Mouse (Mus musculus) neural tube, embryonic 13.5 days (tissue): ENCODE data around the gene Btg4. TPM values are rescaled to one million over a fixed set of nuclear protein-coding genes. Genes with fewer than 3 reads are reported as not detected.

Experiments used
- ATAC-seq: fragments of 200-750 bp; cut with Nextera tagmentation; 2 replicates; pipeline ENCODE4 v1.8.0; 2017; ENCODE audit warnings: low read depth, mild to moderate bottlenecking, moderate TSS enrichment, moderate library complexity
- H3K27ac ChIP-seq: fragments of 300-500 bp; sonication (generic); replicated peaks from 2 replicates; pipeline ENCODE4 v1.5.1; 2015; ENCODE audit warnings: moderate library complexity, mild to moderate bottlenecking, inconsistent platforms
- H3K27me3 ChIP-seq: fragments of 300-500 bp; sonication (generic); 2 replicates; pipeline ENCODE4 v1.6.1; 2015; ENCODE audit warnings: mild to moderate bottlenecking, inconsistent platforms
- H3K36me3 ChIP-seq: fragments of 300-500 bp; sonication (generic); 2 replicates; pipeline ENCODE4 v1.6.1; 2015; ENCODE audit warnings: mild to moderate bottlenecking, inconsistent platforms
- H3K4me1 ChIP-seq: fragments of 300-500 bp; sonication (generic); replicated peaks from 2 replicates; pipeline ENCODE4 v1.6.1; 2015; ENCODE audit warnings: inconsistent platforms
- H3K4me2 ChIP-seq: fragments of 300-500 bp; sonication (generic); 2 replicates; pipeline ENCODE4 v1.6.1; 2015; ENCODE audit warnings: inconsistent platforms, mild to moderate bottlenecking, moderate library complexity
- H3K4me3 ChIP-seq: fragments of 300-500 bp; sonication (generic); 2 replicates; pipeline ENCODE4 v1.5.1; 2015; ENCODE audit warnings: mild to moderate bottlenecking, inconsistent platforms
- H3K9ac ChIP-seq: fragments of 300-500 bp; sonication (generic); 2 replicates; pipeline ENCODE4 v1.6.1; 2015; ENCODE audit warnings: moderate library complexity, mild to moderate bottlenecking, inconsistent platforms
- H3K9me3 ChIP-seq: fragments of 300-500 bp; sonication (generic); 2 replicates; pipeline ENCODE4 v1.6.1; 2016; ENCODE audit warnings: inconsistent platforms
- WGBS: fragments of 180-500 bp; shearing (Covaris S2); methylation state at CpG from one replicate; pipeline ENCODE4 v1.1.7; 2015; 5-methylcytosine and 5-hydroxymethylcytosine counted together
- polyA plus RNA-seq: library from polyadenylated mRNA; unstranded; fragments of >200 nt; fragmentation: Nextera tagmentation; extraction: Ambion mirVana; gene quantifications from 2 replicates; pipeline ENCODE4 v1.2.1, GENCODE M21; 2015

Gene Btg4
- polyA plus RNA-seq, result not detected in 2 replicates

- no peaks in the 10 kb centered on the region for H3K9me3 ChIP-seq
- WGBS, result 81% methylated on average over 2 of the region's 2 CpGs
- ATAC-seq, result no peak
- no peaks in the 10 kb centered on the region for H3K36me3 ChIP-seq
- no peak within 1 kb of the TSS for H3K4me2 ChIP-seq
- no peak within 1 kb of the TSS for H3K9ac ChIP-seq
- no peak within 1 kb of the TSS for H3K4me3 ChIP-seq
- no peaks in the 10 kb centered on the region for H3K4me1 ChIP-seq
- no peak within 1 kb of the TSS for H3K27ac ChIP-seq
- H3K27me3 ChIP-seq, result no peaks in the 10 kb centered on the region
These were observed at the start of gene Btg4 for GRCm38 (mm10) chr9:51060601-51061000. Gene Btg4, plus strand, starts transcription at chr9:51060901.

DNA sequence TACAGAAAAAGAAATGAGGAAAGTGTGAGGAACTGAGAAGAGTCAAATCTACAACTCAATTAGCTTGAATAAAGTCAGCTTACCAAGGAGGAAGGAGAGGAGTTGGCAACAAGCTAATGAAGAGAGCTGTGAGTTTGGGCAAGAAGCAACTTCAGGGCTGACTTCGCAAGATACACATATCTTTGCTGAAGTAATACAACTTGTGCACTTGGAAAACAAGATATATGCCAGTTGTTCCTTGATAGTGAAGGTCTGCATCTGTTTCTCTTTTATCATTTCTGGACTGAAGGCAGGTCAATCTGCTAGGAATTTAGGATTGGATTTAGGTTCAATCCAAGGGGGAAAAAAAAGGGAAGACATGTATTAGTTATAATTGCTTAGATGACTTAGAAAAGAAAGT lies 47.1 kb upstream of the Btg4 start:
- Histone ChIP-seq H3K27ac (no peak overlapping the region), H3K4me2 (no peak overlapping the region), H3K4me3 (no peak overlapping the region), H3K27me3 (peaks cover 10% of the 10 kb centered on the region; the same call in 1 of the 2 replicates), H3K9ac (no peak overlapping the region), H3K36me3 (no peaks in the 10 kb centered on the region), H3K4me1 (peaks cover 6% of the 10 kb centered on the region; the same call in 1 of the 2 replicates), H3K9me3 (no peaks in the 10 kb centered on the region)
- WGBS, result 91% methylated on average over 1 of the region's 1 CpGs
- no peak for ATAC-seq

- no peak overlapping the region for H3K27ac ChIP-seq
- H3K9ac ChIP-seq, result no peak overlapping the region
- ATAC-seq, result no peak
- H3K4me3 ChIP-seq, result no peak overlapping the region
- H3K4me1 ChIP-seq, result no peaks in the 10 kb centered on the region
- WGBS, result 55% methylated on average over 4 of the region's 4 CpGs
- H3K9me3 ChIP-seq, result no peaks in the 10 kb centered on the region
- no peaks in the 10 kb centered on the region for H3K36me3 ChIP-seq
- H3K27me3 ChIP-seq, result 0 out of 2 replicates have a peak, but pooled peaks cover 3% of the 10 kb centered on the region
- no peak overlapping the region for H3K4me2 ChIP-seq
These were observed 45.0 kb upstream of the Btg4 start for GRCm38 (mm10) chr9:51015732-51016131.

GRCm38 (mm10) chr9:51019670-51020069 lies 41.0 kb upstream of the Btg4 start:
- Histone ChIP-seq H3K36me3 (no peaks in the 10 kb centered on the region), H3K9ac (no peak overlapping the region), H3K9me3 (no peaks in the 10 kb centered on the region), H3K4me2 (no peak overlapping the region), H3K4me3 (no peak overlapping the region), H3K27me3 (no peaks in the 10 kb centered on the region), H3K27ac (no peak overlapping the region), H3K4me1 (no peaks in the 10 kb centered on the region)
- 85% methylated on average over 7 of the region's 7 CpGs for WGBS
- no peak for ATAC-seq

DNA sequence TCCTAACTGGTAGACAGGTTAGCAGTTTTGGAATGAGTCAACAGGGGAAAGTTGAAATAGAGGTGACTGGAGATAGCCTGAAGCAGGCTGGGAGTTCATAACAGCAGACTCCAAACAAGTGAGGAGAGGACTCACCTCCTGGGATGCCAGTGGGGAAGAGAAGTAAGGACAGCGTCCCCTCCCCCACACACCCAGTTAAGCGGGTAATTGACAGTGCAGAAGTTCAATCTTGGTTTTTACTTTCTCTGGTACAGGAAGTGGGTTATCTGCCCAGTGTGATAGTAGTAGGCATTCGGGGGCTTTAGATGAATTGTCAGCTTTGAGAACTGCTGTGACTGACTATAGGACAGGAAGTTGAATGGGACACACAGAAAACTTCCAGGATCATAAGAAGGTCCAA lies 40.4 kb upstream of the Btg4 start:
- H3K36me3 ChIP-seq, result no peaks in the 10 kb centered on the region
- 78% methylated on average over 3 of the region's 3 CpGs for WGBS
- no peak for ATAC-seq
- H3K27me3 ChIP-seq, result no peaks in the 10 kb centered on the region
- no peak overlapping the region for H3K9ac ChIP-seq
- no peaks in the 10 kb centered on the region for H3K9me3 ChIP-seq
- no peak overlapping the region for H3K27ac ChIP-seq
- H3K4me2 ChIP-seq, result no peak overlapping the region
- H3K4me3 ChIP-seq, result no peak overlapping the region
- H3K4me1 ChIP-seq, result no peaks in the 10 kb centered on the region

- Histone ChIP-seq H3K9me3 (no peaks in the 10 kb centered on the region), H3K27ac (no peak overlapping the region), H3K4me3 (no peak overlapping the region), H3K9ac (no peak overlapping the region), H3K36me3 (no peaks in the 10 kb centered on the region), H3K4me2 (no peak overlapping the region), H3K27me3 (no peaks in the 10 kb centered on the region), H3K4me1 (no peaks in the 10 kb centered on the region)
- 89% methylated on average over 4 of the region's 4 CpGs for WGBS
- ATAC-seq, result no peak
These were observed 39.4 kb upstream of the Btg4 start for GRCm38 (mm10) chr9:51021123-51021795.

DNA sequence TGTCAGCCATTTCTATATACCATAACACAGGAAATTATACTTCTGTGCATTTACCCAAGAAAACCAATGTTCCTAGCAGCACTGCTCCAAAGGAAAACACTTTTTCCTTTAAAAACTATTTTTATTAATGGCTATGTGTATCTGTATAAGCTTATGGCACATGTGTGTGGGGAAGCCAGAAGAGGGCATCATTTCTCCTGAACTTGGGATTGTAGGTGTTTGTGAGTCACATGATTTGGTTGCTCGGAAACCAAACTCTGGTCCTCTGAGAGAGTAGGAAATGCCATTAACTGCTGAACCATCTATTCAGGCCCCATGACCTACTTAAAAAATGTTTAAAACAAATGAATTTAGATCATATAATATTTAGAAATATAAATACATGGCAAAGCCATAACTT lies 33.7 kb upstream of the Btg4 start:
- Histone ChIP-seq H3K9ac (no peak overlapping the region), H3K4me2 (no peak overlapping the region), H3K27ac (no peak overlapping the region), H3K4me1 (no peaks in the 10 kb centered on the region), H3K36me3 (no peaks in the 10 kb centered on the region), H3K4me3 (no peak overlapping the region), H3K9me3 (no peaks in the 10 kb centered on the region), H3K27me3 (no peaks in the 10 kb centered on the region)
- no peak for ATAC-seq
- WGBS, result 84% methylated on average over 1 of the region's 1 CpGs

GRCm38 (mm10) chr9:51030147-51030546 lies 30.6 kb upstream of the Btg4 start:
- no peaks in the 10 kb centered on the region for H3K36me3 ChIP-seq
- no peak overlapping the region for H3K9ac ChIP-seq
- no peak overlapping the region for H3K4me2 ChIP-seq
- no peaks in the 10 kb centered on the region for H3K9me3 ChIP-seq
- WGBS, result 59% methylated on average over 1 of the region's 1 CpGs
- ATAC-seq, result no peak
- H3K27ac ChIP-seq, result no peak overlapping the region
- no peak overlapping the region for H3K4me3 ChIP-seq
- H3K4me1 ChIP-seq, result no peaks in the 10 kb centered on the region
- no peaks in the 10 kb centered on the region for H3K27me3 ChIP-seq

GRCm38 (mm10) chr9:51031603-51032002 lies 29.1 kb upstream of the Btg4 start:
- H3K9me3 ChIP-seq, result no peaks in the 10 kb centered on the region
- no peak overlapping the region for H3K9ac ChIP-seq
- no peaks in the 10 kb centered on the region for H3K36me3 ChIP-seq
- no peak for ATAC-seq
- H3K4me2 ChIP-seq, result no peak overlapping the region
- no peaks in the 10 kb centered on the region for H3K27me3 ChIP-seq
- H3K27ac ChIP-seq, result no peak overlapping the region
- no peaks in the 10 kb centered on the region for H3K4me1 ChIP-seq
- 69% methylated on average over 6 of the region's 6 CpGs for WGBS
- no peak overlapping the region for H3K4me3 ChIP-seq

- WGBS, result 49% methylated on average over 8 of the region's 8 CpGs
- Histone ChIP-seq H3K36me3 (no peaks in the 10 kb centered on the region), H3K27me3 (no peaks in the 10 kb centered on the region), H3K4me1 (no peaks in the 10 kb centered on the region), H3K27ac (no peak overlapping the region), H3K9me3 (no peaks in the 10 kb centered on the region), H3K4me2 (no peak overlapping the region), H3K9ac (no peak overlapping the region), H3K4me3 (no peak overlapping the region)
- no peak for ATAC-seq
These were observed 28.4 kb upstream of the Btg4 start for GRCm38 (mm10) chr9:51032291-51032690.

DNA sequence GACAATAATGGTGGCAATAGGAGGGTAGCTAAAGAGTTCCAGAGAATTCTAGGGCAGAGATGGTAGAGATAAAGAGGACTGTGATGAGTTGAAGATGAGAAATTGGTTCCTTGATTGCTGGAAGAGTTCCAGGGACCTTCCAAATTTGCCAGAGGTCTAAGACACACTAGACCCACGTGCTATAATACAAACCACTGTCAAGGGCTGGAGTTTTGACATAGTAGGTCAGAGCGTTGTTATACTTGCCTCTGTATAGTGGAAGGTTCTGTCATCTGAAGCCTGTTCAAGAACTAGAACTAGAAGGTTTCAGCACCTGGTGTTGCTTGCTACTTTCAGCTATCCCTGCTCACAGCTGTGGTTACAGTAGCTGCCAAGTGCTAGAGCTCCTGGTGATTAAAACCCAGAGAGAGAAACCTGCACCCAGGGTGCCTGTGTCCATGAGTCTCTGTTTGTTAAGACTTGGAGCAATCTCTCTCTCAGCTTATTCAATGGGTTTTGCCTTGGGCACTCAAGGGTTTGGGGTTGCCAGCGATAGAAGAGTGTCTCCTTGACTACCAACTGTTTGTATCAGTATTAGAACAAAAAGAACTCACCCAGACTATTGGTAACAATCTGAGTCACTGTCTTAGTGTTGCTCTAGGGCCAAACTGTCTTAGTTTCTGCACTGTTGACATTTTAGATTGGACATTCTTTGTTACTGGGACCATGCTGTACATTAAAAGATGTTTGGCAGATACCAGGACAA lies 27.7 kb upstream of the Btg4 start:
- 85% methylated on average over 3 of the region's 3 CpGs for WGBS
- Histone ChIP-seq H3K36me3 (no peaks in the 10 kb centered on the region), H3K27ac (no peak overlapping the region), H3K9ac (no peak overlapping the region), H3K4me2 (no peak overlapping the region), H3K4me1 (no peaks in the 10 kb centered on the region), H3K27me3 (no peaks in the 10 kb centered on the region), H3K4me3 (no peak overlapping the region), H3K9me3 (no peaks in the 10 kb centered on the region)
- no peak for ATAC-seq

GRCm38 (mm10) chr9:51041491-51041980 lies 19.2 kb upstream of the Btg4 start:
- no peaks in the 10 kb centered on the region for H3K4me1 ChIP-seq
- no peak overlapping the region for H3K9ac ChIP-seq
- H3K9me3 ChIP-seq, result no peaks in the 10 kb centered on the region
- ATAC-seq, result no peak
- H3K4me3 ChIP-seq, result no peak overlapping the region
- 89% methylated on average over 7 of the region's 7 CpGs for WGBS
- no peaks in the 10 kb centered on the region for H3K36me3 ChIP-seq
- H3K27me3 ChIP-seq, result no peaks in the 10 kb centered on the region
- no peak overlapping the region for H3K27ac ChIP-seq
- no peak overlapping the region for H3K4me2 ChIP-seq
